Mouse (Mus musculus) erythroblast, embryonic 14.5 days (primary cell): ENCODE results near the gene Btbd35f25. TPM values are rescaled to one million over a fixed set of nuclear protein-coding genes. Genes with fewer than 3 reads are reported as not detected.
"Not testable (repeated sequence)": the region's sequence is repeated elsewhere in the genome, so short reads cannot be mapped to it uniquely, and the experiment has no call there.

ENCODE experiments used
- H3K27me3 ChIP-seq: 2 replicates; pipeline ENCODE4 v1.6.1; 2012; ENCODE audit warnings: inconsistent platforms; ENCODE audit not compliant: control insufficient read depth
- H3K36me3 ChIP-seq: 2 replicates; pipeline ENCODE4 v1.6.1; 2012; ENCODE audit warnings: mild to moderate bottlenecking, inconsistent platforms; ENCODE audit not compliant: control insufficient read depth
- H3K4me1 ChIP-seq: 2 replicates; pipeline ENCODE4 v1.6.1; 2012; ENCODE audit warnings: inconsistent platforms; ENCODE audit not compliant: control insufficient read depth
- H3K4me3 ChIP-seq: replicated peaks from 2 replicates; pipeline ENCODE3; 2012; ENCODE audit warnings: moderate library complexity, mild to moderate bottlenecking, inconsistent platforms
- H3K9me3 ChIP-seq: 2 replicates; pipeline ENCODE4 v1.6.1; 2012; ENCODE audit warnings: low read length, inconsistent platforms, mixed read lengths; ENCODE audit not compliant: control insufficient read depth
- GATA1 ChIP-seq: IDR thresholded peaks from 2 replicates; pipeline ENCODE4 v1.6.1; 2012; ENCODE audit warnings: low read length, inconsistent platforms, mixed read lengths
- TAL1 ChIP-seq: IDR thresholded peaks from 3 replicates; pipeline ENCODE4 v1.6.1; 2012; ENCODE audit warnings: low read length, inconsistent platforms, mixed read lengths
- polyA plus RNA-seq: library from polyadenylated mRNA; stranded (reverse); fragments of >175 nt; gene quantifications from 2 replicates; pipeline ENCODE4 v1.2.3, GENCODE M21; 2012

Gene Btbd35f25
- polyA plus RNA-seq: not detected in 2 replicates

- not testable (repeated sequence) for H3K27me3 ChIP-seq, H3K9me3 ChIP-seq, H3K36me3 ChIP-seq, H3K4me3 ChIP-seq, H3K4me1 ChIP-seq
Measured at GRCm38 (mm10) chrX:31717056-31717455, at the start of gene Btbd35f25. TSS of gene Btbd35f25 (minus strand) at chrX:31717156.

DNA sequence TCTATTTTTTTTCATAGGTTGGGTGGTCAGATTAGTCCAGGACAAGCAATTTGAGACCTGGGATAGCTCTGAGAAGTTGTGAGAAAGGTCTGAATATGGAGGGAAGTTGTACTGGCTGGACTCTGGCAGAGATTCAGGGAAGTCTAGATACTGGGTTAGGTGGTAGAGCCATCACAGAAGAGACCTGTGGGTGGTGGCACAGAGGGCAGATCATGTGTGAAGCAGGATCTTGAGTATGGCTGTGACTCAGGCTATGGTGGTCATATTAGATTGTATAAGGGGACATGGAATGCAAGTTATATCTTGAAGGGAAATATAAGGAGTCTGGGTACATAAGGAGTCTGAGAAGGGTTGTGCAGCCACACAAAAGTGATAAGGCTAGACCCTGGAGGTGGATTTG lies 49.3 kb upstream of the Btbd35f25 start:
- Histone ChIP-seq H3K4me1 (no peaks in the 10 kb centered on the region), H3K36me3 (no peaks in the 10 kb centered on the region), H3K4me3 (no peak overlapping the region), H3K27me3 (no peaks in the 10 kb centered on the region), H3K9me3 (peaks cover 63% of the 10 kb centered on the region)
- TF ChIP-seq GATA1 (no peak), TAL1 (no peak)

DNA sequence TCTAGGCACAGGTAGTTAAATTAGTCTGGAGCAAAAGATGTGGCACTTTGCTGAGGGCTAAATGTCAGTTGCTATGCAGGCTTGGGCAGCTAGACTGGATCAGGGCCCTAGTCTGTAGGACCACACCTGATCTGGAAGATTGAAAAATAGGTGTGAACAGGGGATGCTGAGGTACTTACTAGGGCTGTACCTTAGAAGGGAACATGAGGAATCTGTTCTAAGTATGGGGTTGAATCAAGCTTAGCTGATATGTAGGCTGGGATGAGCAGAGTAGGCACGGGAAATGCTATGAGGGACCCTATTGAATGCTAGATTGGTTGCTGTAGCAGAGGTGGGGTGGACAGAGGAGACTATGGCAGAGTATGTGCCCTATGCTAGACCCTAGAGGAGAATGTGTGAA lies 47.0 kb upstream of the Btbd35f25 start:
- TF ChIP-seq TAL1: no peak
- no peak for TF ChIP-seq GATA1
- no peaks in the 10 kb centered on the region for H3K36me3 ChIP-seq
- no peaks in the 10 kb centered on the region for H3K27me3 ChIP-seq
- no peak overlapping the region for H3K4me3 ChIP-seq
- no peaks in the 10 kb centered on the region for H3K4me1 ChIP-seq
- H3K9me3 ChIP-seq: peaks cover 61% of the 10 kb centered on the region

DNA sequence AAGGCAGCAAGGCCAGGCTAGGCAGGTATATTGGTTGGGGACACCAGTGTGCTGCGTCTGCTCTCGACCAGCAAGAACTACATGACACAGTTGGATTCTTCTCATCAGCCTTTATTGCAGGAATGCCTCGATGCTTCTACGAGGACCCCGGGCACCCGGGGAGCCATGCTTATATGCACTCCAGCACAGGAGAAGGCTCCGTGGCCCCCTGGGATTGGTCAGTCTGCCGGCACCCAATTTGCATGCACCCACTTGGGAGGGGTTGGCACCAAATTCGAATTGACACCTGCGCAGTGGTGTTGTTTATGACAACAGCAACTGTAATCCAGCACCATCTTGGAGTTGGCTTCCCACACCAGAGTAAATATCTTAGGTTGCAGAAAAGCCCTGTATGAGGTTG lies 28.1 kb upstream of the Btbd35f25 start:
- Histone ChIP-seq H3K9me3 (peaks cover 25% of the 10 kb centered on the region), H3K4me1 (no peaks in the 10 kb centered on the region), H3K36me3 (no peaks in the 10 kb centered on the region), H3K27me3 (no peaks in the 10 kb centered on the region), H3K4me3 (no peak overlapping the region)
- TF ChIP-seq TAL1: no peak
- TF ChIP-seq GATA1: no peak

- no peak for TF ChIP-seq TAL1
- TF ChIP-seq GATA1: no peak
- H3K9me3 ChIP-seq: peaks cover 7% of the 10 kb centered on the region
- H3K4me3 ChIP-seq: no peak overlapping the region
- H3K27me3 ChIP-seq: no peaks in the 10 kb centered on the region
- H3K4me1 ChIP-seq: no peaks in the 10 kb centered on the region
- no peaks in the 10 kb centered on the region for H3K36me3 ChIP-seq
Measured at GRCm38 (mm10) chrX:31736958-31737357, 20.0 kb upstream of the Btbd35f25 start.

Other genes with a start within 250 kb of the Btbd35f25 start
- not detected in 2 replicates for gene Gm21883, start 142.9 kb downstream of the Btbd35f25 start, polyA plus RNA-seq
- not detected in 2 replicates for gene Spin2e, start 98.2 kb downstream of the Btbd35f25 start, polyA plus RNA-seq
- not detected in 2 replicates for gene Gm21637, start 244.9 kb upstream of the Btbd35f25 start, polyA plus RNA-seq